Mouse (Mus musculus) left cerebral cortex, postnatal 25 days (tissue): Measurements from ENCODE around the gene Gm21440. TPM values are rescaled to one million over a fixed set of nuclear protein-coding genes. Genes with fewer than 3 reads are reported as not detected.
"Not testable (repeated sequence)": the region's sequence is repeated elsewhere in the genome, so short reads cannot be mapped to it uniquely, and the experiment has no call there.

Experiments
- DNase-seq, 2 experiments: peaks; one replicate each; pipeline ENCODE4 v3.0.0; 2022; ENCODE audit warnings: low spot score in 2 of 2, mixed read lengths in 1 of 2
- intact Hi-C: fragments of 180-260 bp; cut with DNase I; formaldehyde crosslinking; loops from one replicate; pipeline ENCODE4 v1.15.1; 2025
- total RNA-seq, 2 experiments: library from RNA; stranded (reverse); gene quantifications; 2 replicates each; pipeline ENCODE4 v1.2.3; 2021

Gm21440 gene
- not detected for total RNA-seq

DNA sequence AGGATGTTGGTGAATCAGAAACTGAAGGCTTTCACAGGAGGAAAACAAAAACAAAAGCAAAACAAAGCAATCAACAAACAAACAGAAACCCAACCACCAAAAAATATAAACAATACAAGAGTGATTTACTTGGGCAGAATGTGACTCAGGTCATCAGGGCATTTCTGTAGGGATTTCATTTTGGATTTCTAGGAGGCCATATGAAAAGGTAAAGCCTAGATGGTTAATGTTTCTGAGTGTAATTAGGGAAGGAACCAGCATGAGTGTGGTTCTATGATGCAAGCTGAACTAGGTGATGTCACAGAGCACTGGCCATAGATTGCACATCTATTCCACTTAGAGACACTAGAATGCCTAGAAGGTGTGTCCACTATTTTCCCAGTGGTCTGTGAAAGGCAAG, at the start of gene Gm21440, which contains the start of gene Gm21454:
Gene Gm21440, plus strand, starts transcription at position 301 of the 400 bp plus-strand sequence.
Gene Gm21454, plus strand, starts transcription at position 352 of the 400 bp plus-strand sequence.
- DNase-seq, intact Hi-C loops: not testable (repeated sequence)

DNA sequence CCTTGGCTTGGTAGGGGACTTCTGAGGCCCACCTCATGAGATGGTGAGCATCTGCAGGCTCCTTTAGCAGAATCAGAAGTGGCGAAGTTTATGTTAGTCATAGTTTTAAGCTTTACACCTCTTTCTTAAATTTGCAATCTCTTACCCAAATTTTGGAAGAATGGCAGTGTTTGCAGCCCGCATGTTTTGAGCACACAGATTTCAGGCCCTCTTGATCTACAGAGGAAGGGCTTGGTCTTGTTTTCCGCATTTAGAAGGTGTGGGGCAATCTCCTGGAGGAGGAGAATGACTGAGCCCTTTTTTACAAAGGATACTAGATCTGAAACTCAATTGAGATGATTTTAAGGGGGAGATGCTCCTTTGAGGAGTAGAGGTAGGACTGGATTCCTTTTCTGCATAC, 28.4 kb upstream of the Gm21440 start, which contains the start of gene Gm21828:
Gene Gm21828, minus strand, starts transcription at position 101 of the 400 bp plus-strand sequence.
- intact Hi-C loops = not testable (repeated sequence)

More for the DNA sequence above, 28.4 kb upstream of the Gm21440 start, which contains the start of gene Gm21828:
- DNase-seq = not testable (repeated sequence)

Other genes with a start within 250 kb of the Gm21440 start
- not detected for gene Gm20807, start 209.5 kb upstream of the Gm21440 start, total RNA-seq
- gene Gm21891, start 118.9 kb upstream of the Gm21440 start, total RNA-seq = not detected
- not detected for gene Gm21425, start 90.4 kb upstream of the Gm21440 start, total RNA-seq
- gene Gm21828, start 28.5 kb upstream of the Gm21440 start, total RNA-seq = not detected
- gene Gm21454, start 51 bp downstream of the Gm21440 start, total RNA-seq = not detected
- gene Gm21725, start 96.7 kb downstream of the Gm21440 start, total RNA-seq = not detected
- not detected for gene Gm21866, start 213.2 kb downstream of the Gm21440 start, total RNA-seq
- gene Gm20773, start 241.6 kb downstream of the Gm21440 start, total RNA-seq = not detected